Mouse (Mus musculus): Measurements from ENCODE around the gene Rpl36al. TPM values are rescaled to one million over a fixed set of nuclear protein-coding genes. Genes with fewer than 3 reads are reported as not detected.
"Not testable (repeated sequence)": the region's sequence is repeated elsewhere in the genome, so short reads cannot be mapped to it uniquely, and the experiment has no call there.

Gene Rpl36al
- polyA plus RNA-seq, 1 experiment, result 62.3 TPM

DNA sequence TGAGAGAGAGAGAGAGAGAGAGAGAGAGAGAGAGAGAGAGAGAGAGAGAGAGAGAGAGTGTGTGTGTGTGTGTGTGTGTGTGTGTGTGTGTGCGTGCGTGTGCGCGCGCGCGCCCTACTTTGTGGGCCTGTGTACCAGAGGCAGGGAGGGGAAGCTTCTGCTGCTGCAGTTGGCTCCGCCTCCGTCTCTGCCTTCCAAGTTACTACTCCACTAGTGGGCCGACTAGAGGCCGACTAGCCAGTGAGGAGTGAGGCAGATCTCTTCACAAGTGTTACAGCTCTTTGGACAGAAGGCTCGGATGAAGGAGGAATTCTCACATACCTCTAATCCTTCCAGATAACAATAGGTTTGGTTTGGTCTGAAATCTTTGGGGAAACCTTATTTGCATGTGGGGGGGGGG lies 4.5 kb downstream of the Rpl36al start:
- Histone ChIP-seq H3K36me3 (replicated peaks; ENCODE audit: low read length) (peaks cover 57% of the 10 kb centered on the region), H3K27me3 (replicated peaks) (no peaks in the 10 kb centered on the region), H3K4me3 (replicated peaks) (no peak overlapping the region), H3K9me3 (peaks cover 5% of the 10 kb centered on the region; the same call in 1 of the 2 replicates), H3K4me1 (peaks cover 5% of the 10 kb centered on the region; the same call in 1 of the 2 replicates)
- TF ChIP-seq FLI1 (IDR thresholded peaks at IDR 0.05; ENCODE audit: low read length) (no peak), GATA1 (IDR thresholded peaks at IDR 0.05; ENCODE audit: borderline replicate concordance, low read length) (no peak)

DNA sequence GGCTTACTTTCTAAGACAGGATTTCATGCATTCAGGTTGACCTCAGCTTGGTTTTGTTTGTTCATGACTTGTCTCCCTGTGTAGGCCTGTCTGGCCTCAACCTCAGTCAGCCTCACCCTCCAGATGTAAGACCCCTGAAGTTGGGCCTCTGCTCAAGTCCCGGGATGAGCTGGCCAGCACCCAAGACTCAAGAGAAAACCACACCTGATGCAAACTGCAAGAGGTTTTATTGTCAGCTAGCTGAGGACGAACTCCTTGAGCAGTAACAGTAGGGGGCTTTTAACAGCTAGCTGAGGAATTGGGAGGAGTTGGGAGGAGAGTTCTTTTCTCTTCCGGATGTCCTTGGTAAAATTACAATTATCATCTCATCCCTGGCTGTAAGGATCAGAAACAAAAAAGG lies 6.4 kb downstream of the Rpl36al start:
- peaks cover 68% of the 10 kb centered on the region for H3K36me3 ChIP-seq (replicated peaks; ENCODE audit: low read length)
- H3K9me3 ChIP-seq, result peaks cover 5% of the 10 kb centered on the region; the same call in 1 of the 2 replicates
- H3K4me3 ChIP-seq (replicated peaks), result no peak overlapping the region
- peaks cover 3% of the 10 kb centered on the region; the same call in 1 of the 2 replicates for H3K4me1 ChIP-seq
- H3K27me3 ChIP-seq (replicated peaks), result no peaks in the 10 kb centered on the region
- TF ChIP-seq FLI1 (IDR thresholded peaks at IDR 0.05; ENCODE audit: low read length) (no peak), GATA1 (IDR thresholded peaks at IDR 0.05; ENCODE audit: borderline replicate concordance, low read length) (no peak)

DNA sequence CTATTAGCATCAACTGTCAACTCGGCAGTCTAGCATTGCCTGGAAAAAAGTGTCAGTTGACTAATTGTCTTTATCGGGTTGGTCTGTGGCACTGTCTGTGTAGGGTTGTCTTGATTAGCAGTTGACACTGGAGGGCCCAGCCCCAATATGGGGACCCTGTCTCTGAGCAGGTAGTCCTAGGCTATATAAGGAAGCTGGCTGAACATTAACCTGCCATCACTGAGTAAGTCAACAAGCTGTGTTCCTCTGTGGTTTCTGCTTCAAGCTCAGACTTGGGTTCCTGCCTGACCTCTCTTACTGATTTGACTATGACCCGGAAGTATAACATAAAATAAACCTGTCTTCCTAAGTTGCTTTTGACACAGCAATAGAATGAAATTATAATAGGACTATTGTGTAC lies 7.9 kb downstream of the Rpl36al start:
- no peaks in the 10 kb centered on the region for H3K27me3 ChIP-seq (replicated peaks)
- peaks cover 5% of the 10 kb centered on the region; the same call in 1 of the 2 replicates for H3K9me3 ChIP-seq
- no peak for TF ChIP-seq GATA1 (IDR thresholded peaks at IDR 0.05; ENCODE audit: borderline replicate concordance, low read length)
- TF ChIP-seq FLI1 (IDR thresholded peaks at IDR 0.05; ENCODE audit: low read length), result no peak
- peaks cover 8% of the 10 kb centered on the region; the same call in 1 of the 2 replicates for H3K4me1 ChIP-seq
- H3K36me3 ChIP-seq (replicated peaks; ENCODE audit: low read length), result peaks cover 63% of the 10 kb centered on the region
- H3K4me3 ChIP-seq (replicated peaks), result no peak overlapping the region

DNA sequence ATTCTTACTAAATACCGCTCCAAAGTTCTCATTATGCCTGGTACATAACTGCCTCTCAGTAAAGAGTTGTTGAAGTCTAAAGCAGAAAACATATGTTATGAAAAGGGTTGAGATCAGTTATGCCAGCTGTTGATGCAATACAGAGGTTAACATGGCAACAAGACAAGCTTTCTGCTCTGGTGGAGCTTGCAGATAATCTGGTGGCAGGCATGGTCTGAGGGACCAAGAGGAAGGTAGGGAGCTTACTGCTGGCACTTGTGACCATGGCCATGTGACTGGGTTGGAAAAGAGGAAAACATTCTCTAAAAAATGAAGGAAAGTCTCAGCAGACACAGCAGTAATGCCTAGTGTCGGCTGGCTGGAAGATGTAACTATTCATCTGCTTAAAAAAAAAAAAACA lies 12.6 kb downstream of the Rpl36al start:
- Histone ChIP-seq H3K36me3 (replicated peaks; ENCODE audit: low read length) (peaks cover 37% of the 10 kb centered on the region), H3K27me3 (replicated peaks) (no peaks in the 10 kb centered on the region), H3K9me3 (no peaks in the 10 kb centered on the region), H3K4me3 (replicated peaks) (no peak overlapping the region), H3K4me1 (peaks cover 40% of the 10 kb centered on the region)
- no peak for TF ChIP-seq GATA1 (IDR thresholded peaks at IDR 0.05; ENCODE audit: borderline replicate concordance, low read length)
- no peak for TF ChIP-seq FLI1 (IDR thresholded peaks at IDR 0.05; ENCODE audit: low read length)

DNA sequence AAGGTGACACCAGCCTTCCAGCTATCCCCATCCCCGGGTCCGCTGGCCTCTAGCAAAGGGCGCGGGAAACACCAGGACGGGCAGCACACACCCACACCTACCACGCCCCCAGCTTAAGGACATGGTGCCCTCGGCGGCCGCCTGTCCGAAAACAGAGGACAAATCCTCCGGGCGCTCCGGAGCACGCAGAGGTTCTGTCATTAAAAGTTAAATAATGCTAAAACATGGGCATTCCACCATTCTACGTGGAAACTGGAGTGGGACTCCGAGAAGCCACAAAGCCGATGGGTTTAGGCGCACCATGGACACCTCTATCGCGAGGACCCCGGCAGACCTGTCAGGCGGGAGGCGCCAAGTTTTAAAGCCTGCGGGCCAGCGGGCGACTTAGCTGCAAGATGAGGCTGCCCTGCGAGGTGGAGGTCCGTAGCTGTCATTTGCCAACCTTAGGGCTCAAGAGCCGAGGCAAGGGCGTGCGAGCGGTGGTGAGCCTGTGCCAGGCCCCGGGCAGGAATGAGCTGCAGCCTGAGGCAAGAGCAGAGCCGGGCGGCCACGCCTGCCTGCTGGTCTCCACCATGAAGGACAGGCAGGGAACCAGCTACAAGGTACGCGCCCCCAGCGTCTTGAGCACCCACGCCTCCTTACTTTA lies 15.3 kb downstream of the Rpl36al start, which contains the start of gene Lrr1:
Gene Lrr1, plus strand, starts transcription at position 354 of the 646 bp plus-strand sequence.
- H3K4me1 ChIP-seq, result peaks cover 51% of the 10 kb centered on the region
- peak within 1 kb of the TSS; percentile 99 for H3K4me3 ChIP-seq (replicated peaks)
- no peaks in the 10 kb centered on the region for H3K9me3 ChIP-seq
- H3K36me3 ChIP-seq (replicated peaks; ENCODE audit: low read length), result peaks cover 13% of the 10 kb centered on the region
- H3K27me3 ChIP-seq (replicated peaks), result no peaks in the 10 kb centered on the region
- TF ChIP-seq GATA1 (IDR thresholded peaks at IDR 0.05; ENCODE audit: borderline replicate concordance, low read length), result no peak
- no peak for TF ChIP-seq FLI1 (IDR thresholded peaks at IDR 0.05; ENCODE audit: low read length)

DNA sequence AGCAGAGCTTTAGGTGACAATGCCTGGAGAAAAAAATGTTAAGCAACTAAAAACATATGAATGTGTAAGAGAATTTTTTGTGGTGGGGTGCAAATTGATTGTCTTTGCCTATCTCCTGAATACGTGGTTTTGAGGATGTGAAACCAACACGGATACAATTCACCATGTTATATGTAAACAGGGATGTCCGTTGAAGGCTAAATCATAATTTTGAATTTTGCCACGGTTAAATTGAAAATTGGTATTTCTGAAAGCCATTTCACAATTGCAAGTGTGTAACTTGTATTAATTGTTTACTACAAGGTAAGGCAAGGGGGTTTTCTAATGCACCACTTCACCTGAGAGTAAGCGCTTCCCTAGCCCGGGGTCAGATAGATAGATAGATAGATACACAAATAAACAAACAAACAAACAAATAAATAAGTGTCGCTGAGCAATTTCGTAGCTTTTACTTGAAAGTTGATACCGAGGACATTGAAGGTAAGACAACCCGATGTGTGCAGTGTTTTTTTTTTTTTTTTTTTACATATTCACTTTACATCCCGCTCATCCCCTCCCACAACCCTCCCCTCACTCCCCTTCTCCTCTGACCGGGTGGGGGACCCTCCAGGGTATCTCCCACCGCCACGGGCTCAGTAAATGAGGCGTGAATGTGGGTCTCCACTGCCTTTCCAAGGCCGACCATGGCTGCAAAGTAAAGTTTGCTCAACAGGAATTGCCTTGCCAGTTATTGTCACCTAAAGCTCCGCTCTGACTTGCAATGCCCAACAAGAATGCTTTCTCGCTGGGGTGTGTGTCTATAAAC lies 16.0 kb downstream of the Rpl36al start:
- H3K27me3 ChIP-seq (replicated peaks), result no peaks in the 10 kb centered on the region
- H3K36me3 ChIP-seq (replicated peaks; ENCODE audit: low read length), result peaks cover 8% of the 10 kb centered on the region
- no peak for TF ChIP-seq GATA1 (IDR thresholded peaks at IDR 0.05; ENCODE audit: borderline replicate concordance, low read length)
- TF ChIP-seq FLI1 (IDR thresholded peaks at IDR 0.05; ENCODE audit: low read length), result no peak
- H3K4me3 ChIP-seq (replicated peaks), result peak overlapping the region; percentile 99
- no peaks in the 10 kb centered on the region for H3K9me3 ChIP-seq
- peaks cover 57% of the 10 kb centered on the region for H3K4me1 ChIP-seq

DNA sequence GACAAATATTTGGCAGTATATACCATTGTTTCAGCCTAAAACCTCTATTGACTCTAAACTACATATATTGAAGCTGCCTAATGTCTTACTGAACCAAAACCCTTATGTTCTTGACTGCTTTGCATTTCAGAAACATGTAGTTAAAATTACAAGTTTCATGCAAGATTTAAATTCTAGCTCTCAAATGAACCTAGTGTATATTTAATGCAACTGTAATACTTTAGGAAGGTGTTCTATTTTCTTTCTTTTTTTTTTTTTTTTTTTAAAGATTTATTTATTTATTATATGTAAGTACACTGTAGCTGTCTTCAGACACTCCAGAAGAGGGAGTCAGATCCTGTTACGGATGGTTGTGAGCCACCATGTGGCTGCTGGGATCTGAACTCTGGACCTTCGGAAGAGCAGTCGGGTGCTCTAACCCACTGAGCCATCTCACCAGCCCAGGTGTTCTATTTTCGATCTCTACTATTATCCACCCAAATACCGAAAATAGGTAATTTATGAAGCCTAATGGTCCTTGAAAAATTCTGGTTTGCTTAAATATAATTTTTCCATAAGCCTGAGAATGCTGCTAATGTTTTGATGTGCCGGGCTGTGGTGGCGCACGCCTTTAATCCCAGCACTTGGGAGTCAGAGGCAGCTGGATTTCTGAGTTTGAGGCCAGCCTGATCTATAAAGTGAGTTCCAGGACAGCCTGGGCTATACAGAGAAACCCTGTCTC lies 16.9 kb downstream of the Rpl36al start:
- not testable (repeated sequence) for H3K27me3 ChIP-seq (replicated peaks); H3K36me3 ChIP-seq (replicated peaks; ENCODE audit: low read length)

DNA sequence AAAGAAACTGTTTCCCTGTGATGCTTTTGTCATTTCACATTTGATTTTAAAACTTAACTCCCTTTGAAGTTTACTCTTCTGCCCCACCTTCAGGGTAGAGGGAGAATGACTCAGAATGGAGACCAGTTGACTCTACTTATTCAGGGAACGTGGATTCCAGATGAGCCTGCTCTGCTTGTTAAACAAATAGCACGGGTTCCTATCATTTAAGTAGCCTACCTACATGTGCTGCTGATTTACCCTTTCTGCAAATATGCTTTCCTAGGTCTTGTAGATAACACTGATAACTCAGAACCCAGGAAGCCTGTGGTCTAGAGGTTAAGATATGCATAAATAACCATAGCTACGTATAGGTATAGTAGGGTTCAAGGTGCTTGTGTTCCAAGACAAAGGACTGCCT lies 19.0 kb downstream of the Rpl36al start:
- Histone ChIP-seq H3K36me3 (replicated peaks; ENCODE audit: low read length) (no peaks in the 10 kb centered on the region), H3K27me3 (replicated peaks) (no peaks in the 10 kb centered on the region), H3K4me1 (peaks cover 43% of the 10 kb centered on the region), H3K9me3 (no peaks in the 10 kb centered on the region), H3K4me3 (replicated peaks) (no peak overlapping the region)
- no peak for TF ChIP-seq GATA1 (IDR thresholded peaks at IDR 0.05; ENCODE audit: borderline replicate concordance, low read length)
- no peak for TF ChIP-seq FLI1 (IDR thresholded peaks at IDR 0.05; ENCODE audit: low read length)

More for the DNA sequence above, 16.9 kb downstream of the Rpl36al start:
- H3K9me3 ChIP-seq; H3K4me3 ChIP-seq (replicated peaks): not testable (repeated sequence)
- H3K4me1 ChIP-seq, result peaks cover 57% of the 10 kb centered on the region

DNA sequence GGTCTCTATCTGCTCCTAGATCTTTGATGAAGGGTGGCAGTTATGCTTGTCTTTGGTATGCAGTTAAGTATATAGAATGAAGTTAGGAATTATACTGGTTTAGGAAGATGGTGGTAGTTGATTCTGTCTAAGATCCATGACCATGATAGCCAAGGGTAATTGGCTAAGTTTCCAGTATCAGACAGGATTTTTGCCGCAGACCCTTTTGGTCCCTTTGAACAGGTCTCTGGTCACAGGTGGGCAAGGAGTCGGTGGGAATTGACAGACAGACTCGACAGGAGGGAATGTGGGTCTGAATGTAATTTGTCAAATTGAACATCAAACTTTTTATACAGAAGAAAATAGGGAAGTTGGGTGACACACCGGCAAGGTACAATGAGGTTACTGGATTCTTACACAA lies 20.3 kb downstream of the Rpl36al start:
- H3K4me1 ChIP-seq, result peaks cover 31% of the 10 kb centered on the region
- H3K36me3 ChIP-seq (replicated peaks; ENCODE audit: low read length); H3K27me3 ChIP-seq (replicated peaks); H3K4me3 ChIP-seq (replicated peaks); H3K9me3 ChIP-seq: not testable (repeated sequence)

DNA sequence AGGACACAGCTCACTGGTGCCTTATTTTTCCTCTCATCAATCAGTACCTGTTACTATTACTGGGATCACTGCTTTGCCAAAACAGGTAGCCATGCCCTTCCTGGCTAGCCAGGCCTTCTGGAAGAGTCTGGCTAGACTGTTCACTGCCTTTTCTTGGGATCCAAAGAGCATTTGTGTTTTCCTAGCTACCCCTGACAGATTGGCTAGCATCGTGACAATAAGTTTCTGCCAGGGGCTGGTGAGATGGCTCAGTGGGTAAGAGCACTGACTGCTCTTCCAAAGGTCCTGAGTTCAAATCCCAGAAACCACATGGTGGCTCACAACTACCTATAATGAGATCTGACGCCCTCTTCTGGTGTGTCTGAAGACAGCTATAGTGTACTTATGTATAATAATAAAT lies 23.2 kb downstream of the Rpl36al start:
- H3K36me3 ChIP-seq (replicated peaks; ENCODE audit: low read length), result peaks cover 23% of the 10 kb centered on the region
- H3K9me3 ChIP-seq; H3K27me3 ChIP-seq (replicated peaks); H3K4me3 ChIP-seq (replicated peaks): not testable (repeated sequence)
- H3K4me1 ChIP-seq, result peaks cover 27% of the 10 kb centered on the region; the same call in 1 of the 2 replicates
